Mouse (Mus musculus) WW6 (cell line): ENCODE measurements around the gene Hoxa3.

Experiments used
- DNase-seq: peaks from one replicate; pipeline ENCODE4 v3.0.0-alpha.2; 2013; ENCODE audit warnings: low read depth, low spot score

Hoxa3 gene

DNA sequence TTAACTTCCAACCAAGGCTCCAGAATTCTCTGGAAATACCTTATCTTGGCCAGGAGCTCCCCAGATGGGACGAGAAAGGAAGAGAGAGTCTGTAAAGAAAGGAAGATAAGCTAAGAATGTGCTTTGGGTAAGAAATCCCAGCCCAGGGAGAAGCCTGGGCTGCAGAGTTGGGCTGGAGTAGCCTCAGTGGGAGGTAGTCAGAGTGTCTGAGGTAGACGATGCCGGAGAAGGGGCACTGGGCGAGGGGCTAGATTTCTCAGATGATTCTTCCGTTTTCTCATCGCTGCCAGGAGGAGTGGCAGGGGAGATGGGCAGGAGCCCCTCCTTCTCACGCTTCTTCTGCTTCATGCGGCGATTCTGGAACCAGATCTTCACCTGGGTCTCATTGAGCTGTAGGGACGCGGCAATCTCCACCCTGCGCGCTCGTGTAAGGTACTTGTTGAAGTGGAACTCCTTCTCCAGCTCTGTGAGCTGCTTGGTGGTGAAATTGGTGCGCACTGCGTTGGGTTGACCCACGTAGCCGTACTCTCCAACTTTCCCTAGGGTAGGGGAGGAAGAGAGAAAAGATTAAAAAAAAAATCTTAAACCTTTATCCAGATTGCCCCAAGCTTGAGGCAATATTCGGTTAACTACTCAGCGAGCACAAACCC, 56.5 kb downstream of the Hoxa3 start:
- DNase-seq = no peak

DNA sequence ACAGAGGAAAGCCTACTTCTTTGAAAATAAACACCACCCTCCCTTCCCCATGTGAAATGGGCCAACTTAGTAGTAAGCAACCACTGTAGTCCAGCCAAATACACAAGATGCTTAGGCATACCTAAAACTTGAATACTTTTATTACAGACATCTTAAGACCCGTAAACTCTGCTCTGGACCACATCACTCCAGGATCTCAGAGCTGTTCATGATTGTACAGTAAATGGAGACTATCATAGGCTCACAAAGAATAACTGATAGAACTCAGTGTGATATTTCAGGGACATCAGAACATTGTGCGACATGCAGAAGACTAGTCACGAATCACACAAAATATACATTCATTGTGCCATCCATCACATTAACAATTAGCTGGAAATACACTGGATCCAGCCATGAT, 57.7 kb downstream of the Hoxa3 start:
- DNase-seq = no peak

DNA sequence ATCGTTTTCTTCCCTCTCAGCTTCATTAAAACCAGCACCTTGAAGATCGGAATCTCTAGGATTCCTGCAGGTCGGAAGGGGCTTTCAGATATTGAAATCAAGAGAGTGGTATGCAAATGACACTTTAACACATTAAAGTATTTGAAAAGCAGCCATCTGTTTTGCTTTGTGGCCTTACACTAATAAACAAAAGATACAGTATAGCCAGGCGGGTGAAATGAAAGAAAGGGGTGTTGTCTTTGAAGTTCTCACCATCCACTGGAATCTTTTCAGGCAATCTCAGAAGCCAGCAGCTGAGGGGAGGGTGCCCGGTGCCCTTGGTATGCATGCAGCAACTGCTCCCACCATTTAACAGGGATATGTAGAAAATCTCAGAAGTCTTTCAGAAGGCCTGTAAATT, 59.1 kb downstream of the Hoxa3 start:
- DNase-seq = no peak

DNA sequence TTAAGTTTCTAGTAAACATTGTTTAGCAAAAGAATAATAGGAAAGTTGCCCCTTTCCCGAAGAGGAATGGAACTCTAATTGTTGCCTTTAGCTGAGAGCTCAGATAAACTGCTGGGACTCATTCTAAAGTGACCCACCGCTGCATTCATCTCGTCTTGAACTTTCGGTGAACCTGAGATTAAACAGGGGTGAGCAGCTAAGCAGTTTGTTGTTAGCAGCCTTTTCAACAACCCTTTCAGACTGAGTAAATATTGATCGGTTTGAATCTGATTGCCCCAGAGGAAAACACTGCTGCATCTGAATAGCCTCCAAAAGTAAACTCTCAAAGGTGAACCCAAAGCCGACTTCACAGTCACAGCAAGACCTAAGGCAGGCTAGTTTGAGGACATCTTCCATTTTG, 59.9 kb downstream of the Hoxa3 start:
- no peak for DNase-seq

DNA sequence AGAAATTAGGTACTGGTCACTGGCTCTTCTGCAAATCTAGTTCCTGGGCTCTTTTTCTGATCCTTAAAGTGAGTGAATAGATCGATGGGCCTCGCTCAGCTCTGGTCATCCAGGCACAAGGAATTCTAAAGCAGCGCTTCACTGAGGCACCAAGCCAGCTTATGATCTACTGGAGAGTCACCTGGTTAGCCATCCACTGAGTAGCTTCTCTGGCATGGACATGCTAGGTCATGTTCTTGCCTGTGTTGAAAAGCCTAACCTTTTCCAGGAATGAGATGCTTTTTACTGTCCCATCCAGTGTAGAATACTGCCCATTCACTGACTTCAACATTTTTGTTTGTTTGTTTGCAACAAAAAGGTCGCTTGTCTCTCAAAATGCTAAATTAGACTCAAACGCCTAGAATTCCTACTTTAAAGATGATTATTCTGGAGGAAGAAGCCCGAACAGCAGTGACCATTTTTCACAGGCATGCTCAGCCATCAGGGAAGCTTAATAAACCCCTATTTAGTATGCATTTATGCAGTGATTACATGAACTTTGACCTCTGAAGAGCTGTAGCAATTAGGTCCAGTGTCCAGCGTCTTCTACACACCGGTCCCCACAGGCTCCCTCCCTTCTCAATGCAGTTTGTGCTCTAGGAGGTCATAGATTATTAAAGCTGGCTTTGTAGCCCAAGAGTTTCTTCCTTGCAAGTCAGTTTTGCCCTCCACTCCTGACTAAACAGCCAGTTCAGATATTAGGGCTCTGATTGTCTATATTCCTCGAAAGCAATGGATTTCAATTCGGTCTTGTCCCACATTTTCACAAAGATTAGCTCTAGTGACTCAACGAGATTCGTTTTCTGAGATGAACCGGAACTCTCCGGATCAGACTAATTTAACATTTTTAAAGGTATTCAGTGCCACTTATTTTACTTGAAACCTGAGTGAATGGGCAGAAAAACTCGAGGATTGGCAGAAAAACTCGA, 60.6 kb downstream of the Hoxa3 start:
- no peak for DNase-seq

DNA sequence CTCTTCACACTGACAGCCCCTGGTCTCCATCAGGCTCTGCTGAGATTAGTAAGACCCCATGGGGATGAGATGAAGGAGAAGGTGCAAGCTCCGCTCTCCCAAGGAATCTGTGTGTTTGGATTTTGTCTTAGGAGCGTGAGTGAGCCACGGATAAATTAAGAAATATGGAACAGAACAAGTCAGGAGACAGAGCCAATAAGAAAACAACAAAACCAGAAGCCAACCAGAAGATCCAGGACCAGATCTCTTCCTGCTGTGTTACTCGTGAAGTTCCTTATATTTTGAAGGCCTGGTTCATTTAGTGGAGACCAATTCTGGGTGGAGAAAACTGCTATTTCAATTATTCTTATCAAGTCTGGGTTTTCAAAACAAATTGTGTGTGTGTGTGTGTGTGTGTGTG, 61.6 kb downstream of the Hoxa3 start:
- DNase-seq = no peak

DNA sequence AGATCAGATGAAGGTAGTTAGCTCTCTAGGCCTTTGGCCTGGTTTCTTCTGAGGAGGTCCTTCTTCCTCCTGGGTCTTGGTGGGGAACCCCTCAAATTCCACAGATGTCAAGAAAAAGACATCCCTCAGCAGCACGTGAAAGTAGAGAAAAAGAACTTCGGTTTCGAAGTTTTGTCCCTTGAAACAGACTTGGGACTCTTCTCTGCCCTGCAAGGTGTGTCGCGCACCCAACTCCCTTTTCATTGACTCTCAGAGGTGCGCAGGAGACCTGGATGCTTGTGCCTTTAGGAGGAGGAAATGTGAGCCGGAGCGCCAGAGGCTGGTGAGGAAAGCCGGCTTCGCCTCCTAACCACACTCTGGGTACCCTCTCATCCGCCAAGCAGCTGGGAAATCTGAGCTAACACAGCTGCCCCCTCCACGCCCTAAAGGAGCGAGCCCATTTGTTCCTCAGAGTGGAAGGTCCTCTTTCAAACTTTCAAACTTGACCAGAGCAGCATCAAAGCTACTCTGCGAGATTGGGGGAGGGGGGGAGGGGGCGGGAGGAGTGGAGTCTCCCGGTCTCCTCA, 62.7 kb downstream of the Hoxa3 start:
- DNase-seq = no peak

DNA sequence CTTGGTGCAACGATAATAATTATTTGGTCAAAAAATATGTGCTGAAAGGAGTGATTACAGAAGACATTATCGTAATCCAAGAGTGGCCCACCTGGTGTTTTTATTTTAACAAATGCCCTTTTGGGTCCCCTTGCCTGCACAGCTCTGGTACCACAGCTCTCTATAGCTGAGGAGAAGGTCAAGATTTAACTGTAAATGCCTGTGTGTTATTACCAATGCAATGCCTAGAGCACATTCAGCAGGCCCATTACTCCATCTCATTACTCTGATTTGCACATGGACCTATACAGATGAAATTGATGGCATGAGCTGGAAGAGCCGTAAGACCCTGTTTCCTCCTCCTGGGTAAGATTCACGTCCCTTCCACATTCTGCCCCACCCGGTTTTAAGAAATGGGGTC, 74.0 kb downstream of the Hoxa3 start:
- no peak for DNase-seq

DNA sequence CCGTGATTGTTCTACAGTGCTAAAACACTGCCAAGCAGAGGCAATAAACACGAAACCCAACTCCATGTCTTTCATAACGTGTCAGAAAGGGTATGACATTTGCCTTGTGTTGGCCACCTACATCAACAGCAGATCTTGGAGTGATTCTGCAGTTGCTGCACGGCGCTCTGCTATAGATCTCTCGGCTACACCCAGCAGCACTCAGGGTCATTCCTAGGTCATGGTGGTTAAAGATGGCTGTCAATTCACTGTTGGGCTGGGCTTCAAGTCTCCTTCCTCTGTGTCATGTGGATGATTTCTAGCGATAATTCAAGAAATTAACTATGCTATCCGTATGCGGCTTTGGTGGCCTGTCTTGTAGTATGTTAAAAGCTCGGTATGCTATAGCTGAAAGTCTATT, 74.6 kb downstream of the Hoxa3 start:
- DNase-seq = no peak

DNA sequence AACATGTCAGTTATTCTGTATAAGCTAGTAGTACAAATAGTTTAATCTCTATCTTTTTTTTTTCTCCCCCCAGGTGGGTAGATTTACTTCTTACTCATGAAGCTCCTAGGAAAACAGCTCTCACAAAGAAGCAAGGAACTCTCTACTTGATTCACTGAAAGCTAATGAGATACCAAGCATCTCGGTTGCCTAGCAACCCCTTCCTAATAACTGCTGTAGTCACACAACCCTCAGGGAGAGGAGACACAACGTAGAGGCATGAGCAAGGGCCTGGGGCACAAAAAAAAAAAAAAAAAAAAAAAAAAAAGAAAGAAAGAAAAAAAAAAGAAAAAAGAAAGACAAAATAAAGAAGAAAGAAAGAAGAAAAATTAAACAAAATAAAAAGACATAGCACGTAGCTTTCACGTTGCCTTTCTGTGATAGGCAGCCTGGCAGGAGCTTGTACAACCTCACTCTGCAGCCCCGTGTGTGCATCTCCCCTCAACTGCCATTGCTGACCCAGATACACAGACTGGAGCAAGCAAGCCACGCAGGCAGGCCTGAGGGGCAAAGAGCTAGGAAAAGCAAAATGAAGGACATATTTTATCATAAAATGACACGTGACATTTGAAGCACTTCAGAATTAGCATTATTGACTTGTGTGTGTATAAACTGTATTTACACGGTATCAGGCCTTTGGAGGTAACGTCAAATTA, 75.1 kb downstream of the Hoxa3 start:
- no peak for DNase-seq

DNA sequence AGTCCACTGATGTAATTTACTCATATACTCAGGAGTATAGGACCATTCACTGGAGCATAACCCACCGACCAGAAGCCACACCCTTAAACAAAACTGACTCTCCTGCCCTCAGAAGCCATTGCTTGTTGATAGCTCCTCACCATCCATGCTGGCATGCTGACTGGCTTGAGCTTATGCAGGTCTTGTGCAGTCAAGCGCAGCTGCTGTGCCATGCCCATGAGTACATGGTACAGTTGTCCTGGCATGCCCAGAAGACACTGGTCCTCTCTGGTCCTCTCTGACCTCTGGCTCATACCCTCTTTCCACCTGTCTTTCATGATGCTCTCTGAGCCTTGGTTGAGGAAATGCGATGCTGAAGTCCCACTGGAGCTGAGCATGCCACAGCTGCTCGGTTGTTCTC, 89.5 kb downstream of the Hoxa3 start:
- no peak for DNase-seq

DNA sequence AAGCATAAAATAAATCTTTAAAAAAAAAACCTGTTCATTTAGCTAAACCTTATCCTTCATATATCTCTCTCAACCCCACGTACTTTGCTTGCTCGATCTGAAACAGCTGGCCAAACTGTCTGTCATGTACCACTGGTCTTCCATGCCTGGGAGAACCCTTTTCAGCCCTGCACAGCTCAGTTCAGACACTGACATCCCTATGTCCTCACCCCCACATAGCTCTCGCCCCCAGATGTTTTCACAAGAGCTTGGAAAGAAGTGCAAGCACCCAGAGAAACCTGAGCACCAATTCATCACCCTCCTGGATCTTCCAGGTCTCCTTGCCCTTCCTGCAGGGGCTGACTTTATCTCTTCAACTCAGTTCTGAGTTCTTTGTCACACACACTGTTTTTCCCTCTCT, 92.0 kb downstream of the Hoxa3 start:
- no peak for DNase-seq
